Mouse (Mus musculus): Measurements from ENCODE around the gene Ap1g2.

DNA sequence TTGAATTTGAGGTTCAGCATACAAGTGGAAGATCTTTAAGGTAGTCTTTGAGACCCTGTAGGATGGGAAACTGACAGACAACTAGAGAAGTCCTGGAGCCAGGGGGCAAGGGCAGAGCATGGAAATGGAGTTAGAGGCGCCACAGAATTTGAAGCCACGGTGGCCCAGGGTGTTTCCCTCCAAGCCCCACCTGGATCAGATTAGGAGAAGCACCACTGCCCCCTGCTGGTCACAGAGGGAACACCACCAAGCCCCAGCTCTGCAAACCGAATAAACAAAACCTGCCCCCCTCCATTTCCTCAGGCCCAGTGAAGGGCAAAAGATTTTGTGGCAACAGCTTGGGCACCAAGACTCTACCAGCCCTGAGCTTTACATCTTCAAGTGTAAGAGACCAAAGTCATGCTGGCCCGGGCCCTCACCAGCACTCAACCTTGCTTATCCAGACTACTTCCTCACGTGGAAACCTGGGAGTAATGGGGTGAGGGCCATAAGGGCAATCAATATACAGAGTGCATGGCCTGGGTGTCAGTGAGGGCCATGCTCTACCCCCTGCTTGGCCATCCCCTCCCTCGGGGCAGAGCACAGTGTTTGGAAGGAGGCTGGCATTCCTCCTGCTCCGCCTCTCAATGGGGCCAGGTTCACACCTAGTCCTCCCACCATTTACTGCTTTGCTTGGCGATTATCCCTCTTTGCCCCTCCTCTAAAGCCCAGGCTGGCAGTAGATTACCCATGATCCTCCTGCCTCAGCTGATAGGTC lies 27.0 kb downstream of the Ap1g2 start:
- TF ChIP-seq POLR2AphosphoS2 (IDR thresholded peaks at IDR 0.05; ENCODE audit: low read length) (no peak), SIN3A (IDR thresholded peaks at IDR 0.05; ENCODE audit: low read length) (no peak), CTCF (IDR thresholded peaks at IDR 0.05 in 2 of 3, conservative IDR thresholded peaks at IDR 0.05 in 1 of 3; ENCODE audit: control insufficient read depth in 1 of 3, insufficient read depth in 1 of 3, low read depth in 2 of 3, low read length in 3 of 3, poor library complexity in 1 of 3, severe bottlenecking in 1 of 3) (peak; percentile 81 to 90 (median 84)), UBTF (IDR thresholded peaks at IDR 0.05; ENCODE audit: borderline replicate concordance, insufficient read depth, low read depth, low read length) (no peak), MXI1 (IDR thresholded peaks at IDR 0.05; ENCODE audit: low read depth, low read length) (no peak)
